Mouse (Mus musculus): ENCODE data around the gene Ina. TPM values are rescaled to one million over a fixed set of nuclear protein-coding genes. Genes with fewer than 3 reads are reported as not detected.
"Not testable (repeated sequence)": the region's sequence is repeated elsewhere in the genome, so short reads cannot be mapped to it uniquely, and the experiment has no call there.

Ina gene
- polyA plus RNA-seq, 1 experiment, result 626 TPM

GRCm38 (mm10) chr19:46975997-46976396, 38.5 kb upstream of the Ina start:
- TF ChIP-seq CTCF (IDR thresholded peaks at IDR 0.05; ENCODE audit: borderline replicate concordance, extremely low read depth, insufficient read depth, insufficient read length) (no peak), POLR2A (IDR thresholded peaks at IDR 0.05; ENCODE audit: borderline replicate concordance, extremely low read depth, insufficient read depth, insufficient read length, poor library complexity, severe bottlenecking) (no peak)
- no peak for DNase-seq (ENCODE audit: low read depth)

DNA sequence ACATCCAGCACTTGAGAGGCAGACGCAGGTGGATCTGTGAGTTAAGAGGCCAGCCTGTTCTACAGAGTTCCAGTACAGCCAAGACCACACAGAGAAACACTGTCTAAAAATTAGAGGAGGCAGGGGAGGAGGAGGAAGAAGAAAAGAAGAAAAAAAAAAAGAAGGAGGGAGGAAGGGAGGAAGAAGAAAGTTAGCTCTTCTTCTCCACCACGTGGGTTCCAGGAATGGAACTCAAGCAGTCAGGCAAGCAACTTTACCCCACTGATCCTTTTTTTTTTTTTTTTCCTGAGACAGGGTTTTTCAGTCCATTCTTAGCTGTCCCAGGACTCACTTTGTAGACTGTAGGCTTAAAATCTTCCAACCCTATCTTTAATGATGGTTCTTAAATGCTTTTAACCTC, 37.8 kb upstream of the Ina start:
- no peak for DNase-seq (ENCODE audit: low read depth)
- no peak for TF ChIP-seq CTCF (IDR thresholded peaks at IDR 0.05; ENCODE audit: borderline replicate concordance, extremely low read depth, insufficient read depth, insufficient read length)
- TF ChIP-seq POLR2A (IDR thresholded peaks at IDR 0.05; ENCODE audit: borderline replicate concordance, extremely low read depth, insufficient read depth, insufficient read length, poor library complexity, severe bottlenecking), result no peak

DNA sequence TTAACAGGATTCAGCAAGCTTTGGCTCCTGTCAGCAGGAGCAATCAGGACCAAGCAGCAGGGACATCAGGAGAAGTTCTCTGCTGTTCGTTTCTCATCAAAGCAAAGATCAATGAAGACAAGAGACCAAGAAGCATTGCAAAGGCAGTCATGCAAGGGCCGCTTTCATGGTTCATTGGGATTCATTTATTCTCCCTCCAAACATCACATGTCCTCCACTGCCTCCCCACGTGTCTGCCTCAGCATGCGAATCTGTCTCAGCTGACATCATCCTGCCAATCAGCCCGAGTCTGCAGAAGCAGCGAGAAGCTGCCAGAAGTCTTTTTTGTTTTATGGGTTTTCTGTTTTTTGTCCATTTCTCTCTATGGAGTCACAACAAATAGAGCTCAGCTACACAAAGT, 37.0 kb upstream of the Ina start:
- TF ChIP-seq CTCF (IDR thresholded peaks at IDR 0.05; ENCODE audit: borderline replicate concordance, extremely low read depth, insufficient read depth, insufficient read length), result no peak
- TF ChIP-seq POLR2A (IDR thresholded peaks at IDR 0.05; ENCODE audit: borderline replicate concordance, extremely low read depth, insufficient read depth, insufficient read length, poor library complexity, severe bottlenecking), result no peak
- peak; percentile 66 for DNase-seq (ENCODE audit: low read depth)

GRCm38 (mm10) chr19:46978069-46978468, 36.4 kb upstream of the Ina start:
- not testable (repeated sequence) for DNase-seq (ENCODE audit: low read depth)

- TF ChIP-seq POLR2A (IDR thresholded peaks at IDR 0.05; ENCODE audit: borderline replicate concordance, extremely low read depth, insufficient read depth, insufficient read length, poor library complexity, severe bottlenecking) (no peak), CTCF (IDR thresholded peaks at IDR 0.05; ENCODE audit: borderline replicate concordance, extremely low read depth, insufficient read depth, insufficient read length) (no peak)
- no peak for DNase-seq (ENCODE audit: low read depth)
These were observed 35.3 kb upstream of the Ina start for GRCm38 (mm10) chr19:46978920-46979780.

GRCm38 (mm10) chr19:46979781-46980105, 34.8 kb upstream of the Ina start:
- TF ChIP-seq CTCF (IDR thresholded peaks at IDR 0.05; ENCODE audit: borderline replicate concordance, extremely low read depth, insufficient read depth, insufficient read length) (no peak), POLR2A (IDR thresholded peaks at IDR 0.05; ENCODE audit: borderline replicate concordance, extremely low read depth, insufficient read depth, insufficient read length, poor library complexity, severe bottlenecking) (no peak)
- no peak for DNase-seq (ENCODE audit: low read depth)

GRCm38 (mm10) chr19:46981462-46981861, 33.0 kb upstream of the Ina start:
- TF ChIP-seq CTCF (IDR thresholded peaks at IDR 0.05; ENCODE audit: borderline replicate concordance, extremely low read depth, insufficient read depth, insufficient read length) (no peak), POLR2A (IDR thresholded peaks at IDR 0.05; ENCODE audit: borderline replicate concordance, extremely low read depth, insufficient read depth, insufficient read length, poor library complexity, severe bottlenecking) (no peak)
- DNase-seq (ENCODE audit: low read depth), result no peak

DNA sequence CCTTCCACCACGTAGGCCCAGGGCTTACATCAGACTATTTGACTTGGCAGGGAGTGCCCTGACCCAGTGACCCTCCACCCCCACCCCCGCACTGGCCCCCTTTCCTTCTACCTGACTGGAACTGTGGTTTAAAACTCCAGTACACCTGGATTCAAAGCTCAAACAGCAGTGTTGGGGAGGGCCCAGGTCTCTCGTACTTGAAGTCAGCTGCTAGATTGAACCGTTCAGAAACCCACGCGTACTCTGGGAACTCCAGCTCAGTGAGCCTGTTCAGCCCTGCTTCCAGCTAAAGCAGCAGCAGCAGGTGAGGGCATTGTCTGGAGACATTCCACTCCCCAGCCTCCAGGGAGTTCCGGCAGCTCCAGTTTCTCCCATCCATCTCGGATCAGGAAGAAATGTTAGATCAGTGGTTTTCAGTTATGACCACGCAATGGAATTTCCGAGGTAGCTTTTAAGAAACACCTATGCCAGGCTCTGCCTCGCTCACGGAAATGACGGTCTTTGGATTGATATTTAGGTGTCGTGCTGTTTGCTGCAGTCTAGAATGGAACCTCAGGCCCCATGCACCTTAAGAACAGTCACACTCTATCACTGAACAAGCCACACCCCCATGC, 31.0 kb upstream of the Ina start:
- no peak for DNase-seq (ENCODE audit: low read depth)
- no peak for TF ChIP-seq POLR2A (IDR thresholded peaks at IDR 0.05; ENCODE audit: borderline replicate concordance, extremely low read depth, insufficient read depth, insufficient read length, poor library complexity, severe bottlenecking)
- TF ChIP-seq CTCF (IDR thresholded peaks at IDR 0.05; ENCODE audit: borderline replicate concordance, extremely low read depth, insufficient read depth, insufficient read length), result no peak

DNA sequence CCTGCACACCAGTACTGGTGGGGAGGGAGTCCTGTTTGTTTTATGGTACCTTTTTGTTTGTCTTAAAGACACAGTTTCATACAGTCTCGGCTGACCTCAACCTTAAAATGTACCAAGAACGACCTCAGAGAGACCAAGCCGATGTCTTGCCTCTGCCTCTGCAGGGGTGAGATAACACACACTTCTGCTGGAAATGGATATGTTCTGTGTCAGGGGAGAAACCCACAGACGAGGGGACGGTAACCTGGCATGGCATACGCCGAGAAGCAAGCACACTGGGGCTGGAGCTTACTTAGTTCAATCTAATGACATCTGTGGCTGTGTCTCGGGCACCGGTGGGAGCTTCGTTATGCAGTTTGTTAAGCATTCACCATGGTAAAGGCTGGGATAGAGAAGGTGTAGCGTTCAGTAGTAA, 30.5 kb upstream of the Ina start:
- TF ChIP-seq POLR2A (IDR thresholded peaks at IDR 0.05; ENCODE audit: borderline replicate concordance, extremely low read depth, insufficient read depth, insufficient read length, poor library complexity, severe bottlenecking) (no peak), CTCF (IDR thresholded peaks at IDR 0.05; ENCODE audit: borderline replicate concordance, extremely low read depth, insufficient read depth, insufficient read length) (no peak)
- no peak for DNase-seq (ENCODE audit: low read depth)

- no peak for DNase-seq (ENCODE audit: low read depth)
- TF ChIP-seq CTCF (IDR thresholded peaks at IDR 0.05; ENCODE audit: borderline replicate concordance, extremely low read depth, insufficient read depth, insufficient read length) (no peak), POLR2A (IDR thresholded peaks at IDR 0.05; ENCODE audit: borderline replicate concordance, extremely low read depth, insufficient read depth, insufficient read length, poor library complexity, severe bottlenecking) (no peak)
These were observed 29.5 kb upstream of the Ina start for GRCm38 (mm10) chr19:46984726-46985622.

DNA sequence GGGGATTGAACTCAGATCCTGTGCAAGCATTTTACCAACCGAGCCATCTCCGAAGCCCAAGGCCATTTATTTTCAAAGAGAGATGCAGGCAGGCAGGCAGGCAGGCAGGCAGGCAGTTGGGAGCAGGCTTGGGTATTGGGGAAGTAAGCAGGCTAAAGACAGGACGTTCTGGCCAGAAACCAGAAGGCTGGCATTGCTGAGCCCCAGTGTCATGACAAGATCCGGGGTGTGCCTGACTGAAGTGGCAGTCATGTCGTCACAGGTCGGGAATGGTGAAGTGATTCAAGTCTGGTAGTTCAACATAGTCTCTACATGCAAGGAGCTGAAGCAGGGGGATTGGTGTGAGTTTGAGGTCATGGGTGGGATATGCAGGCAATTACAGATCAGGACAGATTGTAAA, 26.9 kb upstream of the Ina start:
- TF ChIP-seq CTCF (IDR thresholded peaks at IDR 0.05; ENCODE audit: borderline replicate concordance, extremely low read depth, insufficient read depth, insufficient read length), result no peak
- no peak for TF ChIP-seq POLR2A (IDR thresholded peaks at IDR 0.05; ENCODE audit: borderline replicate concordance, extremely low read depth, insufficient read depth, insufficient read length, poor library complexity, severe bottlenecking)
- DNase-seq (ENCODE audit: low read depth), result no peak

Measured in brain, embryonic 14.5 days (tissue).